Mouse (Mus musculus) urinary bladder, adult 18-20 months (tissue): ENCODE measurements around the gene Top2a.

Source experiments
- DNase-seq, 2 experiments: peaks; one replicate each; pipeline ENCODE4 v3.0.0; 2022; ENCODE audit warnings: low spot score in 2 of 2, mixed read lengths in 2 of 2

The Top2a gene

DNA sequence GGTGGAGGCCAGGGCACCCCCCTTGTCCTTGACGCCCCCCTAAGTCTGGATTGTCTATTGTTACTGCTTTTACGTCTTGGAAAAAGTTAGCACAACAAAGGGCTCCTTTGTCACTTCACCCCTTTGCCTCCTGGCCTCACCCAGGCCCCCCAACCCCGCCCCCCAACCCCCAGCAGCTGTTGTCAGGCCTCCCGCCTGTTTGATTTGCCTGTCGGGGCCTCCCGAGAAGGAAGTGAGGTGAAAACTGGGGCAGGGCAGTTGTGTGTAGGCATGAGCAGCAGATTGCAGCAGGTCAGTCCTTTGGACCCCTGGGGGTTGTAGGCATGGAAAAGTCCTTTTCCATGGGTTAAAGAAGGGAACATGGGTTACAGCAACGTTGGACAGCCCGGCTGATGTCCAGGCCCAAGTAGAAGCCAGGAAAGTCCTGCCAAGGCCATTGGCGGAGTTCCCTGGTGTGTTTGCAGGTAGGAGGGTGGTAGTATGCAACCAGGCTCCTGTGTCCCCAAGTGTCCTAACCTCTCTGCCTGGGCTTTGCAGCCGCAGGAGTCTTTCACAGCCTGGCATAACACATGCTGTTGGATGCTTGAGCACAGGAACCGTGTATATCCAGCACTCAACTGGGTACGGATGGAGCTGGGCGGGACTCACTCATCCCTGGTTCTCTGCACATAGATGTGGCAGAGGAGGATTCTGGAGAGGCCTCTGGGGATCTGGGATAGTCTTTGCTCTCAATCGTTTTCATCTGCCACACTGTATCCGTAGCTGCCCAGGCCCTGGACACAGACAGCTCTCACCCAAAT lies 59.2 kb downstream of the Top2a start:
- DNase-seq, result no peak

DNA sequence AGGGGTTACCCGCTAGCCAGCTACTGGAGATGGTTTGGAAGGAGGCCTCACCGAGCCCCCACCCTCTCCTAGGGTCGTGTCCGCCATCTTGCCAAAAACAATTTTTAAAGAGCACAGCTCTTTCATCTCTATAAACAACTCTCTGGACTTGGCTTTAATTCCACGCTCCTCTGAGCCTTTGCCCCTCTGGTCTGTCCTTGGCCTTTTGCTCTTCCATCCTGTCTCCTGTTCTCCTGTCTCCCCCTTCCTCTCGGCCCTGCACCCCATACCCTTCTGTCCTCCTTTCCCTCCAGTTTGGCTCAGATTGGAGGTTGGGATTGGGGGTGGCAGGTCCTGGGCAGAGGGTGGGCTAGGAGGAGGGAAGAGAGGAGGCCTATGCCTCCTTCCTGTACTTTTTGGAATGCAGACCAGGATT lies 59.8 kb downstream of the Top2a start:
- no peak for DNase-seq

DNA sequence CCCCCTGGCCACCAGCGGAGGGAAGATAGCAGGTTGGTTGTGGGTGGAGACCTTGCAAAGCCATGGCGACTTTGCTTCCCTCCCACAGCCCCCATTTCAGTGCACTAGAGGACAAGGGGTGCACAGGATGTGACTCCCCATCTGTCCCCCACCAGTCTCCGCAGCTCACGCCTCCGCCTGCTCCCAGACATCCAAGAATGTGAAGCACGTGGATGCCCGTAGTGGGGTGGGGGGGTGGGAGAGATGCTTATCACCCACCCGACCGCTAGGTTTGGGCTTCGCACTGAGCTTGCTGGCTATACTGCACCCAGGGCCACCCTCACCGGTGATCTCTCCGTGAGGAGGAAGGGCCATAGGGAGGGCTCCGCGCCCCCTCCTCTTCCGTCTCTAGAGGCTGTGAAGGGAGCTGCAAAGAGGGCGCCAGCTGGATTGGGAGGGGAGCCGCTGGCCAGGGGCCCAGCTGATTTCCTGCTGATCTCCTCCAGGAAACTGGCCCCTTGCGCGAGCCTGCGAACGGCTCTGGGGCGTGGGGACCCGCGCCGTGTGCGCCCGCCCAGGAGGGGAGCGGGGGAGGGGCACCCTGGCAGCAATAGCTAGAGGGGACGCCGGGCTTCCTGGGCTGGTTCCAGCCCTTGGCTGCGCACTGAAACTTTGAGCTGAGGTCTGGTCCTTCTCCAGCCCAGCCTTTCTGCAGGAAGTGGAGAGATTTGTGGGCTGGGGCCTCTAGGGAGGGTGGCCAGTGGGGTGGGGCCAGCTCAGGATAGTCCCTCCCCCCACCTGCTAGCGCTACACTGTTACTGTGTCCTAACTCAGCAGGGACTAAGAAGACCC lies 60.6 kb downstream of the Top2a start:
- peak in 1 of 2 experiments; percentile 67 for DNase-seq

DNA sequence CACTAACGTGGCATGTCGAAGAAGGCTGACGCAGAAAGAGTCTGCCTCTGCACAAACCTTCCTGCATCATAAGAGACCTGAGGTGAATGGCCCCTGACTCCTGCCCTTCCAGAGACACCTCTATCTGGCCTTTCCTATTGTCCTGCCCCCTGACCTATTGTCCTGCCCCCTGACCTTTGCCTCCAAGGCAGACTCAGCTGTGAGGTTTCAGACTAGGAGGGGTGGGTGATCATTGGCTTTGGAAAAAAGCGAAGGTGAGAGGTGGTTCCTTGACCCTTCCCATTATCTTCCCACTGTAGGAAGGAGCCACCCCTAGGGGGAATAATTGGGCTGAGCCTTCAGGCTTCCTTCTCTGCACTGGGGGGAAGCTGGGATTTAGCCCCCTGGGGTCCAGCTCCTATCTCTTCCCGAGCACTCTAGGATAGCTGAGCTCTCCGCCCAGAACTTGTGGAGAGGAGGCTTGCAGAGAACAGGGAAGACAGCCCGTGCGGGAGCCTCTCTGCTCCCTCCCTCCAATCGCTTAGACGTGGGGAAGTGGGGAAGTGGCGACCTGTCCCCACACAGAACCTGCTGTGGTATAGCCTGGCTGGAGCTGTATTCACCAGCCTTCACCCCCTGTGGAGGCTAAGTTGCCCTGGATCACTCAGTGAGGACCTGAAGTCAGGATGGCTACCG lies 61.4 kb downstream of the Top2a start:
- no peak for DNase-seq

DNA sequence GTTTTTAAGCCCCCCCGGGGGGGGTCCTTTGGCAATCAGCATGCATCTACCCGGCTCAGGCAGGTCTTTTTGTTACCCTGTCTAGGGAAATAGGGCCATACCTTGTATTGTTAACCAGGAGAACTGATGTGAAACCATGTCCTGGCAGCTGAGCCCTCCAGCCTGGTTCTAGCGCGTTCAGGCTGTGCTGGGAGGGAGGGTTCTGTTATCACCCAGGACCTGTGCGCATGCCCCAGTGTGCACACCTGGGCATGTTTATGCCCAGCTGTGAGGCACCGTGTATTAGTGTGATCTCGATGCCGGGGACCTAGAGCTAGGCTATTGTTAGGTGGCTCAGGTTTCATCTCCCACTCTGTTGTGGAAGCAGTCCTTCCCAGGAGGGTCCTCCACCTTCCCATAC lies 62.2 kb downstream of the Top2a start:
- no peak for DNase-seq

DNA sequence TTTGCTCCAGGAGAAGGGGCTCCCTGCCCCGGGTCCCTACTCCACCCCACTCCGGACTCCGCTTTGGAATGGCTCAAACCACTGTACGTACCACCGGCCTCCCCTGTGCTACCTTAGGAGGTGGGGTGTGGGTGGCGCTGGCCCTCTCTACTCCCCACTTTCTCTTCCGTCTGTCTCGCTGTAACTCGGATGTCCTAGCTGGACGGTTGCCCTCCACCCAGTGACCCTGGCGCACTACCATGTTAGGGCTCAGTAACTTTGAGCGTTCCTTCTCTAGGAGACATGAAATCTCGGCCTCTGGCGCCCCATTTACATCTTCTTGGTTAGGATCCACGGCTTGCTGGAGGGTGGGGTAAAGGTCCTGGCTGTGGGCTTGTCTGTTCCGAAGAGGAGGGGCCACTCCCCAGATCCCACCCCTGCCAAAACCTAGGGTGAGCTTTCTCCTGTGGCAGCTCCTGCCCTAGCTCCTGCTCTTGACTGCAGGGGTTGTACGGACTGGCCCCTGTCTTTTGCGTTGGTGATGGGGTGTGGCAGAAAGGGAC lies 62.9 kb downstream of the Top2a start:
- DNase-seq, result no peak

DNA sequence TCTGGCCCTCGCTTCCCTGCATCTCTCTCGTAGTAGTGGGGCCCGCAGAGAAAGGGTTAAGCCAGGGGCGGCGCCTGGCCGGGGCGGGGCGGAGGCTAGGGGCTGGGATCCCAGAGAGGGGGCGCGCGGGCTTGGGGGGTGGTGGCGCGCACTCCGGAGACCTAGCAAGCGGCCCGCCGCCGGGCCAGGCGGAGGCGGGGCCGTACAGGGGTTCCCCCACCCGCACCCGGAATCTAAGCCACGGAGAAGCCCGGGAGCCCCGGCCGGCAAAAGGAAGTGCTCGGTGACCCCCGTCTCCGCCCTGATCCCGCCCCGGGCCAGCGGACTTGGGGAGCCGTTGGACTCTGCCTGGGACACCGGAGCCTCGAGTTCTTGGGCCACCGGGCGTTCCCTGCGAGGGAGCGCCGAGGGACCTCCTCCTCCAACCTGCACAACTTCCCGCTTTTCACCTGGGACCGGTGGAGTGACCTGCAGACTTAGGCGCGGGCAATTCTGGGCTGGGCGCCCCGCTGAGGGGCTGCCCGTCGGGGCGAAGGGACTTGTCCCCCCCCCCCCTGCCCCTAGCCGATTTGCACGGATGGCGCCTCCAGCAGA lies 63.6 kb downstream of the Top2a start:
- DNase-seq, result peak in 1 of 2 experiments; percentile 76

DNA sequence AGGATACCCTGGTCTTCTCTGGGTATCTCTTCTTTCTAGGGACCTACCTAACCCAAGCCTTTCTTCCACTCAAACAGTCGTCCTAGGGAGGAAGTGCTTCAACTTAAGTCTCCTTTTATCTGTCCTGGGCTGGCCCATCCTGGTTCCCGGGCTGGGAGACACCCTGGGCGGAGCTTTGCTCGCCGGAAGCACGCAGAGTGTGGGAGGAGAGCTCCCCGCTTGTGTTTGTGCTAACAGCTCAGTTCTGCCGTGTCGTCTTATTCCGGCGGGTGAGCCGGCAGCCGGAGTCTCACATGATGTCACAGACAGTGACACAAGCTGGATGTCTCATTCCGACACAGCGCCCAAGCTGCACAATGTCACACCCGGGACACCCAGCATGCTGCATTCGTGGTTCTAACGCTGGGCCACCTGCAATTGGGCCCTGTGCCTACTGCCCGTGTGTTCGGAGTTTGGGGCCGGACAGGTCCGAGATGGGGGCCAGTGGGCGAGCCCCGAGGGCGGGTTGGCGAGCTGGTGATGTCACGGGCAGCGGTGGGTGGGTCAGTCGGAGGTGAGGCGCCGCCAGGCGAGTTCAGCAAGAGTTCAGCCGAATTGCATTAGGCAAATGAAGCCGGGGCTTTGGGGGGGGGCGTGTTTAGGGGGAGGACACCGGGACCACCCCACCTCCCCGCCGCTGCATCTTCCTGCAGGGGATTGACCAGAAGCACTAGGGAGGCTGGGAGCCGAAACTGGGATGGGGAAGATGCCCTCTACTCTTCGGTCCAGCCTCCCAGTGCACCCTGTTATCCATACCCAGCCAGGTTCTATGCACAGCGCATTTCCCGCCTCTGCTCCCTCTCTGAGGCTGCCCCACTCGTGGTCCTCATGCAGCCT lies 64.3 kb downstream of the Top2a start:
- peak; percentile 58 to 84 for DNase-seq

DNA sequence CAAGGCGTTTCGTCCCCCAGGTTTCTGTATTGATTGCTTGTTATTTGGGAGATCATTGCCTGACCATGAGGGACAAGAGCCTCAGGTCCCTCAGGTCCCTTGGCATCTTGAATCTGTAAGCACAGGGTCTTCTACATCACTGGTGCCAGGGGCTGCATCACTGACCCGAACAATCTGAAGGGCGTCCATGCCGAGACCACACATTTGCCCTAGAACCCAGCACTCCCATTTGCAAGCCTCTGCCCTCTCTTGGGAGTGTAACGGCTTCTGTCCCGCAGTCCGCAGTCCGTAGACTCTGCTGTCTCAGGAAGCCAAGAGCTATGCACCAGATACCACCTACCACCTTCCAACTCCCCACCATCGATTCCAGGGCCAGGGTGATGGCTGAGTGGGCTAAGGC lies 67.6 kb downstream of the Top2a start:
- no peak for DNase-seq

DNA sequence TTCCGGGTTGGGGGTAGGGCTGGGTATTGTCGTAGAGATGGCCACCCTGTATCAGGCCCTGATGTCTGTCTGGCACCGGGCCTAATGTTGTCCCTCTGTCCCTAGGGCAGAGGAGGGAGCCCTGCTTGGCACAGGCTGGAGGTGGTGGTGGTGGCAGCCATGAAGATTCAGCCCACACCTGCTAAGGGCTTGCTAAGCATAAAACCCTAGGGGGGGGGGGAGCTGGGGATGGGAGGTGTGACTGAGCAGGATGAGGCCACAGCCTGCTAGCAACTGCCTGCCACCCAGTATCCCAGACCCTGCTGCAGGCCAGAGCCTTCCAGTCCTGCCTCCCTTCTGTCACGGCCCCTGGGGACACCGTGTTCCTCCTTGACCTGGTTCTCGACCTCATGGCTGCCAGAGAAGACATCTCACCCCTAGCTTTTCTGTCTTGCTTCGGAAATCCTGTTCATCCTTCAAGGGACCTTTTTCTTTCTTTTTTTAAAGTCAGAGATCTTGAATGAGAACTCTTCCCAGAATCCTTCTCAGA lies 68.2 kb downstream of the Top2a start:
- DNase-seq, result no peak

DNA sequence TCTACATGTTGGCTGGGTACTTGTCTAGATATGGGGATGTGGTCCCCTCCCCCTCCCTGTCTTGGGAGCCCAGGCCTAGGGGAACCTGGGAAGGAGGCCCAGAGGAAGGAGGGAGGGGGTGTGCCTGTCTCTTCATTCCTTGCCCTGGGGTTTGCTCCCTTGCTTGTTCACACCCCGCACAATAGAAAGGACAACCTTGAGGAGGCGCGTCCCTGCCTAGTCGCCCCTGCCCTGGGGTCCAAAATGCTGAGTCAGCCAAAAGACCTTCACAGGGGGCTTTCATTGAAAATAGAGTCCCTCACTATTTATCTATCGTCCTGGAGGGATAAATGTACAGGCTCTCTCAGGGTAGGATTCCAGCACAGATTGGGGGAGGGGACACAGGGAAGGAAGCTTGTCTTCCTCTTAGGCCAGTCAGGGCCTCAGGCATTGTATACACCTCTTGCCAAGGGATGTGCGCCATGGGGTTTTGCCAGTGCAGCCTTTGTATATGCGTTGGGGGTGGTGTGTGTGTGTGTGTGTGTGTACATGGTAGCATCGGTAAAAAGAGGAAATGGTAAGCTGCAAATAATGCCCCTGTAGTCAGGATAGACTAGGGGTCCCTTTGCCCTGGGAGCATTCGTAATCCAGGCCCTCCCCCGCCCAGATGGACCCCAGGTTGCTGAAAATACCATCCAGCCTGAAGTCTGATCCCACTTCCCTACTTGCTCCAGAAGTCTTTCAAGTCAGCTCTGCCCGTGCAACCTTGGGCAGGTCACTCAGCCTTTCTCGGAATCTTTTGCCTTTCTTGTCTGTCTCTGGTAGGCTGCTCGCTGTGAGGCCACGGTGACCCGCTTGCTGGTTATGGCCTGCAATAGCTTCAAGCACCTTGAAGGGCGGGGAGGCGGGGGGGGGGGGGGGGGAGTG lies 68.9 kb downstream of the Top2a start:
- DNase-seq, result no peak

DNA sequence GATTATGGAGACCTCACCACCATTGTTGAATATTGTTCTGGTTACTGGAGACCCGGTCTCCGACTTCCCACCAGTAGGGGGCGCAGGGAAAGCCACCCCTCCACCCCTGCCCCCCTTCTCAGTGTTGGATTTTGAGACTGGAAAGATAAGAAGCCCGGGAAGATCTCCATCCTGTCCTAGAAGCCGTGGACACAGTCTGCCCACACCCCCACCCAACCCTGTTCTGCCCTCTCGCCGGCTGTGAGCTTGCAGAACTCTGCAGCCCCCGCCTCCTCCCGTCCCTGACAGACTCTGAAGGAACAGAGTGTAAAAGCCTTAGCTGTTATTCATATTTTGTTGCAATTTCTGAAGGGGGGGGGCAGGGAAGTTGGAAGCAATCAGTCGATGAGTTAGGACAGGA lies 69.6 kb downstream of the Top2a start:
- no peak for DNase-seq

DNA sequence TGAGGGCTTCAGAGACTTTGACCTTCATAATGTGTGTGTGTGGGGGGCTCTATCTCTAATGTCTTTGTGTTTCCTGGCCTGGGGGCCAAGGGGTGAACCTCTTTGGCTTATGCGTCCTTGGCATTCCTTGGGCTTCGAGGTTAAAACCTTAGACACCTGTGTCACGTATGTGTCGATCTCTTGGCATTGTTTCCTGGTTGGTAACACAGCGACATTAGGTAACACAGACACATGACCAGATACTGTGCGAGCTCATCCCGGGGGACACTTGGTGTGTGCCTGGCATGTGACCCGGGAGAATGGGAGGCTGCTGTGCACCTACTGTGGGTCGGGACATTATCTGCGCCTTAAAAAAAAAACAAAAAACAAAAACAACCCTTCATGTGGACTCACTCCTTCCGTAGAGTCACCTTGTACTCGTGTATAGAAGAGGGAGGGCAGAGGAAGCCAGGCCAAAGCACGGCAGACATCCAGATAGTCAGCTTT lies 70.1 kb downstream of the Top2a start:
- DNase-seq, result no peak

DNA sequence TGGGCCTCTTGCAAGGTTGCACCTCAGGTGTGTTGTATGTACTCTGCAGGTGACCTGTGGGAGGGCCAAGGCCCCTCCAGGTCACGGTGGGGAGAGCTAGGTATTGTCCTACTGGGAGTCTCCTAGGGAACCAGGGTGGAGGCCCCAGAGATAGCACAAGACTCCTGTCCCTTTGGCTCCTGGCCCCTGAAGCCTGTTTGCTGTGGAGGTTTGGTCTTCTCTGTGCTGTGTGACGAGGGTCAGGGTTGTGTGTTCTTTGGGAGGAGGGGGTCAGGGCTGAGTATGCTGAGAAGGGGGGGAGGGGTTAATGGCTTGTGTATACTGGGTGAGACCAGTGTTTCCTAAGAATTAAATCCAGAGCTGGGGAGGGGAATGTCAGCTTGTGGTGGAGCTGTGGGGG lies 70.6 kb downstream of the Top2a start:
- DNase-seq, result no peak

DNA sequence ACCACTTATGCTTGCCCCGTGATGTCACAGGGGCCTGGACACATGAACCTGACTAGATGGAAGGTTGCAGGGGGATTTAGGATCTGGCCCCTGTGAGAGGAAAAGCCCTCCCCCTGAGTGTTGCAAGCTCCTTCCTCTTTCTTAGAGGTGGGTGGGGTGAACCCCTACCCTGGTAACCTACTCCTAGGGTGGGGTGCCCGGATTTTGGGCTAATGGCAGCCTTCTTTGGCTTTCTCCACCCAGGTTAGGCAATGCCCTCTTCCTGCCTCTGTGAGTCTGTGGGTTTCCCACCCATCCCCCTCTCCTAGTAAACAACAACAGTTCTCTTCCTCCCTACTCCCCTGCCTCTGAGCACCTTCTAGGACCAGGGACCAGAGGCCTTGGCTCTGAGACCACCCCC lies 71.3 kb downstream of the Top2a start:
- no peak for DNase-seq

DNA sequence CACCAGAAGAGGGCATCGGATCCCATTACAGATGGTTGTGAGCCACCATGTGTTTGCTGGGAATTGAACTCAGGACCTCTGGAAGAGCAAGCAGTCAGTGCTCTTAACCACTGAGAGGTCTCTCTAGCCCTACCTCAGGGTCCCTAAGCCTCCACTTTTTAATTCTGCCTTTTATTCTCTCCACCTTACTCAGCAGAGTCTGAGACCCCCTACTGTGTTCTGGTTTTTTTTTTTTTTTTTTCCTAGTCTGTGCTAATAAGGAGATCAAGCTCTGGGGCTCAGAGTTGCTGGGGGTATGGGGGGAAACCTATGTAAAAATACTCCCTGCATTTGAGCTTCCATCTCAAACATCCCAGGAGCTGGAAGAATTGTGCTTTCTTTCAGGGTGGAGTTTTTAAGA lies 71.9 kb downstream of the Top2a start:
- DNase-seq, result no peak

DNA sequence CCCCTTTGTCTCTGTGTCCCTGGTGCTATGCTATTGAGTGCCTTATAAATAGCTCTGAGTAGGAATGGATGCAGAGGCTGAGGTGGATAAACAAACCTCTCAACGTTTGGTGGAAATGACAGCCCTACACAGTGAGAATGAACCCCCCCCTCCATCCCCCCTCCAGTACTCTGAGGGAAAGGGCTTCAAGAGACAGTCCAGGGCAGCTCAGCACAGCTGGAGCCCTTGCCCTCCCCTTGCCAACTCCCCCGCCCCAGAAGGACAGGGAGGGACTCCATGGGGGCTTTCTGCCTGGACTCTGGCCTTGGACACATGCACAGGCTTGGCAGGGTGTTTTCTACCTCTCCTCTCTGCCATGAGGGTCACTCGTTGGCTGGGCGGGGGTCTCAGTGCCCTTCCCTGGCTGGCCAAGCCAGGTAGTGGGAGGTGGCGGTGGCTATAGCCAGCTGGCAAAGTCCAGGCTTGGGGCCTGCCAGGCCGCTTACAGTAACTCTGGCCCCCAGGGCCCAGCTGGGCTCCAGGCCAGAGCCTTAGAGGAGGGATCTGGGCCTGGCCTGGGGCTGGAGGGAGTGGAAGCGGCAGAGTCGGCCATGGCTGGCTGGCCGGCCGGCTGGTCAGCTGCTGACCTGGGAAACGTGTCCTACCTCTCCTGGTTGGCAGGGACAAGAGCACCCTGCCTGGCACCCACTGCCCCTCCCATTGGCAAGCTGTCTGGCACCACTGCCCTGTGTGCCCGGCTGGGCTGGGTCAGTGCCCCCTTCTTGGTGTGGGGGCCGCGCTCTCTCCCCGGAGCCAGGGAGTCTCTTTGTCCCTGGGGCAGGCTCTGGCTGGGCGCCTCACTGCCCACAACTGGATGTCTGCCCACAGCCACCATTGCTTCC lies 72.7 kb downstream of the Top2a start:
- DNase-seq, result peak in 1 of 2 experiments; percentile 74

DNA sequence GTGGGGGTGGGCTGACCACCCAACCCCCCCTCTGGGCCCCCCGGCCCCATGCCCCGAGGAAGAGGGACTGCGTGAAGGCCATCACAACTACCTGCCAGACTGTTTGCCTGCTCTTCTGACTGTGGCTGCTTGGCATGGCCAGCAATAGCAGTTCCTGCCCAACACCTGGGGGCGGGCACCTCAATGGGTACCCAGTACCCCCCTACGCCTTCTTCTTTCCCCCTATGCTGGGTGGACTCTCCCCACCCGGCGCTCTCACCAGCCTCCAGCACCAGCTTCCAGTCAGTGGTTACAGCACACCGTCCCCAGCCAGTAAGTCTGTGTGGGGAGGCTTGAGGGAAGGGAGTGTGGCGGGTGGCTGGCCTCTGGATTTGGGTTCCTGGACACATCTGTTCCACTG lies 73.5 kb downstream of the Top2a start:
- DNase-seq, result no peak
